ENCODE assay signal across 25 mouse cellular contexts in the genomic region with DNA sequence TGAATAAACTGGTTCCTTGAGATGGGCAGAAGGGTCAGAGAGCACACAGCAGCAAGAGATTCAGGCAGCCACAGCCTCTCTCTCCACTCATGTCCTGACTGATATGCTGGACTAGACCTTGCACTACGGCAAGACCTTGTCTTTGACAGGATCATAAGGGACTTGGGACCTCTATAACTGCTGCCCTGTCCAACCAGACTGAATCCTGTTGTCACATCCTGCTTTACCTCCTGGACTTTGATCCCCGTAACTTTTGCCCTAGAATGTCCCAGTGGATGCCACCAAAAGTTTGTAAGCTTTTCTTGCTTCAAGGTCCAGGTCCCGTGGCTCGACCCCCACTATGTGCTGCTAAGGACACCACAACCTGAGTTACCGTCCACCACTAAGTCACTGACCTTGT. TPM values are rescaled to one million over a fixed set of nuclear protein-coding genes. Genes with fewer than 3 reads are reported as not detected.
DNase-seq lines count a peak whose midpoint lies in the region; ATAC-seq and TF ChIP-seq lines count a peak whose summit lies in the region.
"Had no signal": no experiment of that assay in that cellular context is flagged by ENCODE, and none has a peak within 500 bp of the region (broad histone marks: within the 10 kb centered on the region; RNA-seq: fewer than 3 reads in every experiment).

No protein-coding gene starts in this region.

- no peak overlapping the region for H3K9ac ChIP-seq in limb, embryonic 11.5 days (ENCODE audit: low read length)
- no peak overlapping the region for H3K9ac ChIP-seq in liver, embryonic 14.5 days (replicated peaks)
- no peak overlapping the region for H3K9ac ChIP-seq in liver, embryonic 12.5 days
- H3K9ac ChIP-seq in liver, postnatal 0 days (replicated peaks) = no peak overlapping the region
- H3K9ac ChIP-seq: embryonic facial prominence, embryonic 13.5 days; embryonic facial prominence, embryonic 15.5 days; forebrain, embryonic 12.5 days had no signal

- no peak overlapping the region for H3K27ac ChIP-seq in limb, embryonic 11.5 days (replicated peaks; ENCODE audit: low read depth, low read length)
- no peak overlapping the region for H3K27ac ChIP-seq in limb, embryonic 10.5 days
- H3K27ac ChIP-seq in liver, embryonic 14.5 days = no peak overlapping the region
- no peak overlapping the region for H3K27ac ChIP-seq in liver, embryonic 12.5 days
- peak overlapping the region; percentile 16; the same call in 1 of the 2 replicates for H3K27ac ChIP-seq in liver, postnatal 0 days (ENCODE audit: low read depth)
- H3K27ac ChIP-seq: embryonic facial prominence, embryonic 13.5 days; embryonic facial prominence, embryonic 15.5 days; forebrain, embryonic 10.5 days; forebrain, embryonic 12.5 days had no signal

- TF ChIP-seq CTCF in liver, embryonic 14.5 days (IDR thresholded peaks at IDR 0.05; ENCODE audit: low read depth) = no peak
- TF ChIP-seq CTCF in liver, postnatal 0 days (IDR thresholded peaks at IDR 0.05; ENCODE audit: low read depth) = no peak

- H3K9me3 ChIP-seq in limb, embryonic 11.5 days (ENCODE audit: control insufficient read depth, low read length) = no peaks in the 10 kb centered on the region
- no peaks in the 10 kb centered on the region for H3K9me3 ChIP-seq in limb, embryonic 10.5 days (replicated peaks)
- no peaks in the 10 kb centered on the region for H3K9me3 ChIP-seq in liver, embryonic 14.5 days (ENCODE audit: control insufficient read depth, low read length)
- H3K9me3 ChIP-seq in liver, embryonic 12.5 days (replicated peaks) = no peaks in the 10 kb centered on the region
- no peaks in the 10 kb centered on the region for H3K9me3 ChIP-seq in liver, postnatal 0 days (ENCODE audit: low read length)
- H3K9me3 ChIP-seq: embryonic facial prominence, embryonic 13.5 days; embryonic facial prominence, embryonic 15.5 days; forebrain, embryonic 10.5 days; forebrain, embryonic 12.5 days had no signal

- no peak overlapping the region for H3K4me3 ChIP-seq in limb, embryonic 11.5 days (ENCODE audit: low read depth, low read length)
- no peak overlapping the region for H3K4me3 ChIP-seq in limb, embryonic 10.5 days
- no peak overlapping the region for H3K4me3 ChIP-seq in liver, embryonic 14.5 days (ENCODE audit: insufficient read depth in 1 of 2, low read depth in 2 of 2, low read length in 2 of 2)
- H3K4me3 ChIP-seq in liver, embryonic 12.5 days = no peak overlapping the region
- no peak overlapping the region for H3K4me3 ChIP-seq in liver, postnatal 0 days (ENCODE audit: low read depth, low read length)
- H3K4me3 ChIP-seq: embryonic facial prominence, embryonic 13.5 days; embryonic facial prominence, embryonic 15.5 days; erythroblast, embryonic 14.5 days; forebrain, embryonic 10.5 days; forebrain, embryonic 12.5 days had no signal

- DNase-seq in limb, embryonic 11.5 days (ENCODE audit: low spot score) = peak; percentile 11
- no peak for DNase-seq in limb, embryonic 10.5 days (ENCODE audit: low spot score)
- DNase-seq in liver, embryonic 14.5 days (ENCODE audit: low read depth in 3 of 3, low spot score in 3 of 3) = no peak
- DNase-seq in liver, postnatal 0 days = peak; percentile 29
- DNase-seq in ovary, postnatal 36 days (ENCODE audit: low spot score) = no peak
- DNase-seq: adrenal gland, adult 2 months; adrenal gland, postnatal 10 days; adrenal gland, postnatal 25 days; cerebellum, adult 11 months; cerebellum, adult 18-20 months; cerebellum, adult 8-10 months; cerebellum, adult 9-11 months; cerebellum, postnatal 14 days; cerebellum, postnatal 36 days; embryo, embryonic 11 days had no signal

- no peaks in the 10 kb centered on the region for H3K4me1 ChIP-seq in limb, embryonic 11.5 days (ENCODE audit: control insufficient read depth, insufficient read depth, low read length)
- H3K4me1 ChIP-seq in limb, embryonic 10.5 days = 0 out of 2 replicates have a peak, but pooled peaks cover 3% of the 10 kb centered on the region
- peaks cover 3 to 5% of the 10 kb centered on the region in 2 experiments; a peak in 1 of 4 replicates for H3K4me1 ChIP-seq in liver, embryonic 14.5 days (replicated peaks; ENCODE audit: control insufficient read depth in 2 of 2, insufficient read depth in 2 of 2, low read length in 1 of 2)
- H3K4me1 ChIP-seq in liver, embryonic 12.5 days = peaks cover 17% of the 10 kb centered on the region
- H3K4me1 ChIP-seq in liver, postnatal 0 days (ENCODE audit: insufficient read depth) = no peaks in the 10 kb centered on the region; the same call in 1 of the 2 replicates
- H3K4me1 ChIP-seq: embryonic facial prominence, embryonic 13.5 days; embryonic facial prominence, embryonic 15.5 days had no signal

- no peak for TF ChIP-seq EP300 in liver, embryonic 14.5 days (IDR thresholded peaks at IDR 0.05; ENCODE audit: low read depth)
- 0 out of 2 replicates have a peak, but pooled peaks have one; percentile 27 for TF ChIP-seq EP300 in liver, postnatal 0 days (IDR thresholded peaks at IDR 0.05; ENCODE audit: low read depth)

- ATAC-seq in limb, embryonic 11.5 days (ENCODE audit: insufficient number of reproducible peaks, low FRiP score, low TSS enrichment, low read depth) = no peak
- ATAC-seq in liver, embryonic 14.5 days (ENCODE audit: insufficient read depth) = peak; percentile 21; the same call in 1 of the 2 replicates
- ATAC-seq in liver, embryonic 12.5 days = no peak
- ATAC-seq in liver, postnatal 0 days = peak; percentile 85
- ATAC-seq: forebrain, embryonic 14.5 days had no signal

- H3K27me3 ChIP-seq in limb, embryonic 11.5 days (ENCODE audit: control insufficient read depth, insufficient read depth, low read length) = no peaks in the 10 kb centered on the region
- no peaks in the 10 kb centered on the region for H3K27me3 ChIP-seq in limb, embryonic 10.5 days (ENCODE audit: low read depth, poor library complexity, severe bottlenecking)
- no peaks in the 10 kb centered on the region for H3K27me3 ChIP-seq in liver, embryonic 14.5 days (ENCODE audit: control insufficient read depth, insufficient read depth, low read length)
- H3K27me3 ChIP-seq in liver, embryonic 12.5 days (replicated peaks) = no peaks in the 10 kb centered on the region
- H3K27me3 ChIP-seq in liver, postnatal 0 days (ENCODE audit: insufficient read depth, low read length) = no peaks in the 10 kb centered on the region
- H3K27me3 ChIP-seq: embryonic facial prominence, embryonic 13.5 days; embryonic facial prominence, embryonic 15.5 days; forebrain, embryonic 12.5 days had no signal

- no peaks in the 10 kb centered on the region for H3K36me3 ChIP-seq in limb, embryonic 11.5 days (ENCODE audit: control insufficient read depth, insufficient read depth, low read length)
- H3K36me3 ChIP-seq in limb, embryonic 10.5 days = no peaks in the 10 kb centered on the region
- no peaks in the 10 kb centered on the region for H3K36me3 ChIP-seq in liver, embryonic 14.5 days (replicated peaks; ENCODE audit: control insufficient read depth, insufficient read depth, low read depth)
- H3K36me3 ChIP-seq in liver, embryonic 12.5 days = no peaks in the 10 kb centered on the region
- no peaks in the 10 kb centered on the region for H3K36me3 ChIP-seq in liver, postnatal 0 days (replicated peaks; ENCODE audit: insufficient read depth, low read length)
- H3K36me3 ChIP-seq: embryonic facial prominence, embryonic 13.5 days; embryonic facial prominence, embryonic 15.5 days; forebrain, embryonic 10.5 days; forebrain, embryonic 12.5 days had no signal

- WGBS in limb, embryonic 11.5 days = 85% methylated on average over 5 of the region's 5 CpGs
- WGBS in limb, embryonic 10.5 days = 88% methylated on average over 5 of the region's 5 CpGs
- WGBS in liver, embryonic 14.5 days (ENCODE audit: insufficient replicate concordance) = 69% methylated on average over 5 of the region's 5 CpGs
- WGBS in liver, embryonic 12.5 days (ENCODE audit: insufficient replicate concordance) = 67% methylated on average over 5 of the region's 5 CpGs
- 65% methylated on average over 5 of the region's 5 CpGs for WGBS in liver, postnatal 0 days (ENCODE audit: insufficient replicate concordance)

- H3K4me2 ChIP-seq in limb, embryonic 11.5 days (ENCODE audit: low read depth, severe bottlenecking) = no peak overlapping the region
- H3K4me2 ChIP-seq in liver, embryonic 14.5 days (ENCODE audit: low read depth) = no peak overlapping the region
- H3K4me2 ChIP-seq in liver, embryonic 12.5 days = no peak overlapping the region
- no peak overlapping the region for H3K4me2 ChIP-seq in liver, postnatal 0 days (ENCODE audit: low read depth, low read length)
- H3K4me2 ChIP-seq: embryonic facial prominence, embryonic 13.5 days; embryonic facial prominence, embryonic 15.5 days; forebrain, embryonic 12.5 days had no signal

RNA-seq across cellular contexts. Expression of a gene that starts 20.6 kb away (rescaled TPM):
- polyA plus RNA-seq in limb, embryonic 11.5 days (2014; fragmentation: Nextera tagmentation; extraction: Ambion mirVana) = not detected in 2 replicates
- polyA plus RNA-seq in limb, embryonic 10.5 days (2016; fragmentation: Nextera tagmentation; extraction: Ambion mirVana) = not detected in 2 replicates
- polyA plus RNA-seq in liver, embryonic 14.5 days (2012; rRNA removed) = not detected in 2 replicates
- polyA plus RNA-seq in liver, embryonic 14.5 days (2014; fragmentation: Nextera tagmentation; extraction: Ambion mirVana) = not detected in 2 replicates
- not detected in 2 replicates for polyA plus RNA-seq in liver, embryonic 12.5 days (2016; fragmentation: Nextera tagmentation; extraction: Ambion mirVana)
- not detected in 2 replicates for polyA plus RNA-seq in liver, postnatal 0 days (2015; fragmentation: Nextera tagmentation; extraction: Ambion mirVana)
- polyA plus RNA-seq: adrenal gland, adult 2 months; brain, embryonic 14.5 days; C2C12; embryonic facial prominence, embryonic 11.5 days; embryonic facial prominence, embryonic 13.5 days; embryonic facial prominence, embryonic 15.5 days; erythroblast, embryonic 14.5 days; forebrain, embryonic 10.5 days; forebrain, embryonic 12.5 days; forebrain, embryonic 14.5 days had no signal

Comparison
In these comparisons a context has a peak if more than half of its experiments do, and no peak if none do; other contexts are left out.
1. ATAC-seq: peak in liver, embryonic 14.5 days (single experiment) and liver, postnatal 0 days (single experiment); none in limb, embryonic 11.5 days (single experiment) and liver, embryonic 12.5 days (single experiment).
2. DNase-seq: peak in limb, embryonic 11.5 days (single experiment) and liver, postnatal 0 days (single experiment); none in limb, embryonic 10.5 days (single experiment), liver, embryonic 14.5 days (0 of 3) and ovary, postnatal 36 days (single experiment).